Mouse (Mus musculus) CD4-positive, CD25-positive, alpha-beta regulatory T cell, adult 2 months (primary cell): Measurements from ENCODE around the gene Sun2.

ENCODE experiments used
- DNase-seq: peaks from one replicate; pipeline ENCODE4 v3.0.0-alpha.2; 2012; ENCODE audit warnings: low read depth, low spot score

Sun2 gene

GRCm38 (mm10) chr15:79755977-79756625, 13.8 kb upstream of the Sun2 start:
- no peak for DNase-seq

- DNase-seq: no peak
Measured at GRCm38 (mm10) chr15:79755176-79755575, 12.8 kb upstream of the Sun2 start.

GRCm38 (mm10) chr15:79753873-79754272, 11.5 kb upstream of the Sun2 start:
- DNase-seq: no peak

- DNase-seq: no peak
Measured at GRCm38 (mm10) chr15:79753420-79753752, 11.1 kb upstream of the Sun2 start.

- peak; percentile 81 for DNase-seq
Measured at GRCm38 (mm10) chr15:79752742-79753419, 10.5 kb upstream of the Sun2 start.

- DNase-seq: no peak
Measured at GRCm38 (mm10) chr15:79751772-79752171, 9.4 kb upstream of the Sun2 start.

GRCm38 (mm10) chr15:79750266-79750665, 7.9 kb upstream of the Sun2 start:
- DNase-seq: no peak

GRCm38 (mm10) chr15:79749162-79749561, 6.8 kb upstream of the Sun2 start:
- DNase-seq: no peak

GRCm38 (mm10) chr15:79747998-79748397, 5.7 kb upstream of the Sun2 start:
- peak; percentile 55 for DNase-seq

- DNase-seq: no peak
Measured at GRCm38 (mm10) chr15:79745883-79746282, 3.5 kb upstream of the Sun2 start.

- DNase-seq: no peak
Measured at GRCm38 (mm10) chr15:79745312-79745711, 3.0 kb upstream of the Sun2 start.

GRCm38 (mm10) chr15:79744742-79745141, 2.4 kb upstream of the Sun2 start:
- DNase-seq: no peak

- no peak for DNase-seq
Measured at GRCm38 (mm10) chr15:79744001-79744400, 1.7 kb upstream of the Sun2 start.

- no peak for DNase-seq
Measured at GRCm38 (mm10) chr15:79742706-79743023, 329 bp upstream of the Sun2 start.

- peak; percentile 77 for DNase-seq
Measured at GRCm38 (mm10) chr15:79741173-79741858, 1.0 kb downstream of the Sun2 start.

GRCm38 (mm10) chr15:79740739-79741138, 1.6 kb downstream of the Sun2 start:
- peak; percentile 60 for DNase-seq

GRCm38 (mm10) chr15:79734311-79734710, 8.0 kb downstream of the Sun2 start:
- DNase-seq: no peak

GRCm38 (mm10) chr15:79733640-79734039, 8.7 kb downstream of the Sun2 start:
- no peak for DNase-seq

- no peak for DNase-seq
Measured at GRCm38 (mm10) chr15:79733192-79733591, 9.1 kb downstream of the Sun2 start.

- no peak for DNase-seq
Measured at GRCm38 (mm10) chr15:79731554-79731953, 10.8 kb downstream of the Sun2 start.

- DNase-seq: peak; percentile 77
Measured at GRCm38 (mm10) chr15:79728731-79729388, 13.5 kb downstream of the Sun2 start.

- no peak for DNase-seq
Measured at GRCm38 (mm10) chr15:79728311-79728710, 14.0 kb downstream of the Sun2 start.

GRCm38 (mm10) chr15:79727840-79728239, 14.5 kb downstream of the Sun2 start:
- DNase-seq: no peak
